Mouse (Mus musculus) forebrain, embryonic 15.5 days (tissue): ENCODE results near the gene Rnf121. TPM values are rescaled to one million over a fixed set of nuclear protein-coding genes. Genes with fewer than 3 reads are reported as not detected.

Source experiments
- ATAC-seq: fragments of 200-750 bp; cut with Nextera tagmentation; replicated peaks from 2 replicates; pipeline ENCODE4 v1.8.0; 2017; ENCODE audit warnings: mild to moderate bottlenecking, moderate TSS enrichment, moderate library complexity
- H3K27ac ChIP-seq: fragments of 300-500 bp; sonication (generic); replicated peaks from 2 replicates; pipeline ENCODE4 v1.5.1; 2015; ENCODE audit warnings: mild to moderate bottlenecking, inconsistent platforms
- H3K27me3 ChIP-seq: fragments of 300-500 bp; sonication (generic); 2 replicates; pipeline ENCODE4 v1.6.1; 2015; ENCODE audit warnings: inconsistent platforms
- H3K36me3 ChIP-seq: fragments of 300-500 bp; sonication (generic); 2 replicates; pipeline ENCODE4 v1.6.1; 2015; ENCODE audit warnings: mild to moderate bottlenecking, inconsistent platforms
- H3K4me1 ChIP-seq: fragments of 300-500 bp; sonication (generic); 2 replicates; pipeline ENCODE4 v1.6.1; 2015; ENCODE audit warnings: inconsistent platforms
- H3K4me2 ChIP-seq: fragments of 300-500 bp; sonication (generic); replicated peaks from 2 replicates; pipeline ENCODE4 v1.6.1; 2015; ENCODE audit warnings: mild to moderate bottlenecking, inconsistent platforms
- H3K4me3 ChIP-seq: fragments of 300-500 bp; sonication (generic); 2 replicates; pipeline ENCODE4 v1.5.1; 2015; ENCODE audit warnings: mild to moderate bottlenecking, inconsistent platforms
- H3K9ac ChIP-seq: fragments of 300-500 bp; sonication (generic); replicated peaks from 2 replicates; pipeline ENCODE4 v1.6.1; 2015; ENCODE audit warnings: mild to moderate bottlenecking, inconsistent platforms
- H3K9me3 ChIP-seq: fragments of 300-500 bp; sonication (generic); 2 replicates; pipeline ENCODE4 v1.6.1; 2016; ENCODE audit warnings: inconsistent platforms
- WGBS: fragments of 180-500 bp; shearing (Covaris S2); methylation state at CpG from one replicate; pipeline ENCODE4 v1.1.7; 2015; ENCODE audit warnings: mixed read lengths; 5-methylcytosine and 5-hydroxymethylcytosine counted together
- polyA plus RNA-seq: library from polyadenylated mRNA; unstranded; fragments of >200 nt; fragmentation: Nextera tagmentation; extraction: Ambion mirVana; gene quantifications from 2 replicates; pipeline ENCODE4 v1.2.1, GENCODE M21; 2015

Gene Rnf121
- polyA plus RNA-seq, 1 experiment from 2014 or later, result 33.0 TPM

GRCm38 (mm10) chr7:101974505-101974904 lies 90.8 kb downstream of the Rnf121 start:
- Histone ChIP-seq H3K4me1 (peaks cover 41% of the 10 kb centered on the region), H3K36me3 (peaks cover 4% of the 10 kb centered on the region; the same call in 1 of the 2 replicates), H3K9ac (no peak overlapping the region), H3K4me3 (no peak overlapping the region), H3K9me3 (no peaks in the 10 kb centered on the region), H3K4me2 (no peak overlapping the region), H3K27ac (no peak overlapping the region), H3K27me3 (no peaks in the 10 kb centered on the region)
- ATAC-seq, result no peak
- WGBS, result 62% methylated on average over 2 of the region's 2 CpGs

- Histone ChIP-seq H3K27ac (no peak overlapping the region), H3K36me3 (peaks cover 4% of the 10 kb centered on the region; the same call in 1 of the 2 replicates), H3K27me3 (no peaks in the 10 kb centered on the region), H3K4me2 (no peak overlapping the region), H3K9ac (no peak overlapping the region), H3K4me1 (peaks cover 49% of the 10 kb centered on the region), H3K9me3 (no peaks in the 10 kb centered on the region), H3K4me3 (no peak overlapping the region)
- no peak for ATAC-seq
- 81% methylated on average over 3 of the region's 3 CpGs for WGBS
Observed at GRCm38 (mm10) chr7:101973730-101974129, 91.5 kb downstream of the Rnf121 start.

GRCm38 (mm10) chr7:101971721-101972120 lies 93.5 kb downstream of the Rnf121 start:
- peak overlapping the region; percentile 90 for H3K4me3 ChIP-seq
- peak overlapping the region; percentile 98 for H3K9ac ChIP-seq
- no peaks in the 10 kb centered on the region for H3K36me3 ChIP-seq
- 28% methylated on average over 2 of the region's 2 CpGs for WGBS
- no peak for ATAC-seq
- peak overlapping the region; percentile 100 for H3K27ac ChIP-seq
- no peaks in the 10 kb centered on the region for H3K9me3 ChIP-seq
- H3K4me2 ChIP-seq, result peak overlapping the region; percentile 72
- H3K27me3 ChIP-seq, result no peaks in the 10 kb centered on the region
- H3K4me1 ChIP-seq, result peaks cover 60% of the 10 kb centered on the region

- peaks cover 60% of the 10 kb centered on the region for H3K4me1 ChIP-seq
Observed at GRCm38 (mm10) chr7:101970821-101971461, 94.3 kb downstream of the Rnf121 start.

GRCm38 (mm10) chr7:101970429-101970775 lies 94.9 kb downstream of the Rnf121 start:
- Histone ChIP-seq H3K27me3 (no peaks in the 10 kb centered on the region), H3K36me3 (no peaks in the 10 kb centered on the region), H3K27ac (peak overlapping the region; percentile 100), H3K9me3 (no peaks in the 10 kb centered on the region), H3K9ac (peak overlapping the region; percentile 98), H3K4me1 (peaks cover 60% of the 10 kb centered on the region), H3K4me2 (peak overlapping the region; percentile 72), H3K4me3 (peak overlapping the region; percentile 90)
- WGBS, result 0% methylated on average over 9 of the region's 17 CpGs
- peak; percentile 73 for ATAC-seq

More at GRCm38 (mm10) chr7:101970821-101971461, 94.3 kb downstream of the Rnf121 start:
- Histone ChIP-seq H3K9me3 (no peaks in the 10 kb centered on the region), H3K4me2 (peak overlapping the region; percentile 72), H3K9ac (peak overlapping the region; percentile 98), H3K36me3 (no peaks in the 10 kb centered on the region), H3K27ac (peak overlapping the region; percentile 100), H3K27me3 (no peaks in the 10 kb centered on the region), H3K4me3 (peak overlapping the region; percentile 90)
- ATAC-seq, result peak; percentile 74
- under 1% methylated on average over 19 of the region's 19 CpGs for WGBS

- ATAC-seq, result peak; percentile 92
- Histone ChIP-seq H3K27ac (peak overlapping the region; percentile 100), H3K9me3 (no peaks in the 10 kb centered on the region), H3K27me3 (no peaks in the 10 kb centered on the region), H3K36me3 (no peaks in the 10 kb centered on the region), H3K4me3 (peak overlapping the region; percentile 90), H3K4me2 (peak overlapping the region; percentile 72), H3K9ac (peak overlapping the region; percentile 98), H3K4me1 (peaks cover 54% of the 10 kb centered on the region)
- WGBS, result 0% methylated on average over 53 of the region's 53 CpGs
Observed at GRCm38 (mm10) chr7:101969694-101970428, 95.4 kb downstream of the Rnf121 start.

Other genes with a start within 250 kb of the Rnf121 start
- gene Phox2a, start 247.2 kb downstream of the Rnf121 start, polyA plus RNA-seq, result not detected in 2 replicates
- 18.0 and 22.3 TPM in 2 replicates for gene Inppl1, start 227.2 kb downstream of the Rnf121 start, polyA plus RNA-seq
- 1.2 and 1.6 TPM in 2 replicates for gene Folr2, start 208.3 kb downstream of the Rnf121 start, polyA plus RNA-seq
- gene Anapc15, start 201.8 kb downstream of the Rnf121 start, polyA plus RNA-seq, result 71.1 and 74.3 TPM in 2 replicates
- 18.9 and 30.4 TPM in 2 replicates for gene Folr1, start 194.7 kb downstream of the Rnf121 start, polyA plus RNA-seq
- 165 and 167 TPM in 2 replicates for gene Lamtor1, start 159.6 kb downstream of the Rnf121 start, polyA plus RNA-seq
- 0.24 and 0.47 TPM in 2 replicates for gene Tomt, start 159.1 kb downstream of the Rnf121 start, polyA plus RNA-seq
- gene Lrrc51, start 131.6 kb downstream of the Rnf121 start, polyA plus RNA-seq, result 9.5 and 12.7 TPM in 2 replicates
- 63.3 and 65.1 TPM in 2 replicates for gene Numa1, start 131.4 kb downstream of the Rnf121 start, polyA plus RNA-seq
- gene Il18bp, start 46.8 kb downstream of the Rnf121 start, polyA plus RNA-seq, result 3.4 and 4.4 TPM in 2 replicates
- gene Xndc1, start within 50 bp of the Rnf121 start, polyA plus RNA-seq, result 40.3 TPM in 2 replicates
- 1.5 and 1.9 TPM in 2 replicates for gene Xntrpc, start 244 bp upstream of the Rnf121 start, polyA plus RNA-seq
- 0.29 TPM in 1 of 2 replicates, not detected in the other for gene Trpc2, start 17.6 kb upstream of the Rnf121 start, polyA plus RNA-seq
- 0.17 and 0.28 TPM in 2 replicates for gene Art1, start 36.3 kb upstream of the Rnf121 start, polyA plus RNA-seq
- 0.83 and 0.97 TPM in 2 replicates for gene Art5, start 44.0 kb upstream of the Rnf121 start, polyA plus RNA-seq
- not detected in 2 replicates for gene Chrna10, start 51.4 kb upstream of the Rnf121 start, polyA plus RNA-seq
- gene Nup98, start 144.7 kb upstream of the Rnf121 start, polyA plus RNA-seq, result 24.2 and 24.7 TPM in 2 replicates
- gene Pgap2, start 144.7 kb upstream of the Rnf121 start, polyA plus RNA-seq, result 52.9 and 54.1 TPM in 2 replicates
- 16.7 and 19.6 TPM in 2 replicates for gene Rhog, start 190.6 kb upstream of the Rnf121 start, polyA plus RNA-seq
- gene Stim1, start 202.3 kb upstream of the Rnf121 start, polyA plus RNA-seq, result 9.6 and 11.1 TPM in 2 replicates